Mouse (Mus musculus) large intestine, adult 2 months (tissue): Measurements from ENCODE around the gene Hibadh. TPM values are rescaled to one million over a fixed set of nuclear protein-coding genes. Genes with fewer than 3 reads are reported as not detected.

Source experiments
- DNase-seq: peaks from one replicate; pipeline ENCODE4 v3.0.0-alpha.2; 2012; ENCODE audit warnings: low read depth, low spot score
- WGBS: fragments of 180-500 bp; shearing (Covaris S2); methylation state at CpG from one replicate; pipeline ENCODE4 v1.1.7; 2018; 5-methylcytosine and 5-hydroxymethylcytosine counted together
- polyA plus RNA-seq: library from polyadenylated mRNA; depleted of rRNA; stranded (reverse); fragments of >200 nt; gene quantifications from 2 replicates; pipeline ENCODE4 v1.2.3, GENCODE M21; 2012

The Hibadh gene
- polyA plus RNA-seq, 1 experiment, result 25.8 TPM

- WGBS, result 63% methylated on average over 2 of the region's 2 CpGs
- no peak for DNase-seq
Measured at GRCm38 (mm10) chr6:52578322-52578721, 61.9 kb downstream of the Hibadh start.

DNA sequence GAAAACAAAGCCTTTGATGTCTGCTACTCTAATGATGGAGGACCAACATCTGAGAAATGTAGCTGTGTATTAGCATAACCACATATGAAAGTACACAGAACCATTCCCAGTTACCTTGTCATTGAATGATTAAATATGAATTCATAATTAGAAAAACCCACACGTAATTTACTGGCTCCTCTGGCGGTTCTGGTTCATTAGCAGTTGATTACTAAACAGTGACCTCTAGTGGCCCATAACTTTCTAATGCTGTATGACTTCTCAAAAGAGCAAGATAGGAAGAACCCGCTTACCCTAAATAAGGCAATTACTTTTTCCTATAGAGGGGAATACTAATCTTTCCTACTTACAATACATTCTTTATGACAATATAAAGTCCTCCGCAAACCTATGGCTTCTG, 62.9 kb downstream of the Hibadh start:
- peak; percentile 39 for DNase-seq
- WGBS, result 21% methylated on average over 4 of the region's 4 CpGs

GRCm38 (mm10) chr6:52568706-52569105, 71.5 kb downstream of the Hibadh start:
- no peak for DNase-seq
- 70% methylated on average over 6 of the region's 6 CpGs for WGBS

DNA sequence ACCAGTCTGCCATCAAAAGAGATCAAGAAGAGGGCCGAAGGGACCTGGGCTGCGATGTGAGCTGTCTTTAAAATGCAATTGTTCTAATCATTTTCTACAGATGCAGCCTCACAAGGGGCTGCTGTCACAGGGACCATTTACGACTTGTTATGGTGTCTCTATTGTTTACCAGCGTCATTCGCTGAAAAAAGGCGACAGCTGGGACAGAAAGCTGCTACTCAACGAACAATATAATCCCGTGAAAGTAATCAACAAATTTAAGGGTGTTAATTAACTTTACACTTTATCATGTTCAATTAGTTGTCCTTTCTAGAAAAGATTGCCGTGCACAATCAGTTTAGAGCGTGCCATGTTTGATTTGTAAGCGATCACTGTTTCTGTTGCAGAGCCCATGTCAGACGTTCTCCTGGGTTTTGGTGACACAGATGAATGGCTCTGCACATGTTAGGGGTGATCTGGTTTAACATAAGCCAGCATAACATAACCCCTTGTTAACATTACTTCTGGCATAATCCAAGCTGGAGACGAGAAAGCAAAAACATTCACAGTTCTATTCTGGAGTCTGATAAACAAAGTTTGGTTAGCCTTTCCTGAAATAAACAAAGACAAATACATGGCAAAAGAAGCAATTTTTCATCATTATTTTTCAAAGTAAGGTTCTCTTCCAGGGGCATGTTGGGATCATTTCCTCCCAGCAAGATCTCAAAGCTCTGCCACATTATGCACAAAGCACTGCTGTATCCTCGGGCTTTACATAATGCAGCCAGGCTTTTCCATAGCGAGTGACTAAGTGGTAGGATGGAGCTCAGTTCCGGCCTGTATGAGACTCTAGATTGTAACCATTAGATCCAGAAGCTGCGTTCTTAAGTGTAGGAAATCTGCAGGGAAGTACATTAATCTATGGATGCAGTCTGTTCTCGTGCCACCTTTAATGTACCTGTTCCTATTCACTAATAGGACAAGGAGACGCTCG, 72.6 kb downstream of the Hibadh start:
- DNase-seq, result no peak
- 82% methylated on average over 20 of the region's 20 CpGs for WGBS

GRCm38 (mm10) chr6:52565210-52565609, 75.0 kb downstream of the Hibadh start:
- WGBS, result 94% methylated on average over 5 of the region's 5 CpGs
- no peak for DNase-seq

DNA sequence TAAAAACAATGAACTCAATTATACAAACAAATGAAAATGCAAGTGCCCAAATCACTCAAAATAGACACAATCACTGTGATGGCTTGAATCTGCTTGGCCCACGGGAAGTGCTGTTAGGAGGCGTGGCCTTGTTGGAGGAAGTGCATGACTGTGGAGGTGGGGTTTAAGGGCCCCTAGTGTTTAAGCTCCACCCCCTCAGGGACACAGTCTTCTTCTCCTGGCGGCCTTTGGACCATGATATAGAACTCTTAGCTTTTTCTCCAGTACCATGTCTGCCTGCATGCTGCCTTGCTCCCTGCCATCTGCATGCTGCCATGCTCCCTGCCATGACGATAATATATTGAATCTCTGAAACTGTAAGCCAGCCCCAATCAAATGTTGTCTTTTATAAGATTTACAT, 77.2 kb downstream of the Hibadh start:
- DNase-seq, result no peak
- 84% methylated on average over 4 of the region's 4 CpGs for WGBS

DNA sequence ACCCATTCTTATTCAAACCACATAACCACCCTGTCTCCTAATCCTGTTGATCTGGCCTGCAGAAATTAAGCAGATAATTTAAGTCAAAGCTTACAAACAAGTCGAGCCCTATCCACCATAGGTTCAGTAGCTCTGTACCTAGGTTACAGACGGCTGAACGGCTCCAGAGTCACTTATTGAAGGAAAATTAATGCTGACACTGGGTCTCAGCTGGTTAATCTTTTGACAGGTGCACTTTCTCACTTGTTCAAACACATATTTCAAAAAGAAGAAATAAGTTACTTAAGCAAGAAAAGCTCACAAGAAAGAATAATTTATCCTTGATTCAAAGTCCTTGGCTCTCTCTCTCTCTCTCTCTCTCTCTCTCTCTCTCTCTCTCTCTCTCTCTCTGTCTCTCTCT, 81.1 kb downstream of the Hibadh start:
- WGBS, result 92% methylated on average over 3 of the region's 3 CpGs
- no peak for DNase-seq

GRCm38 (mm10) chr6:52544376-52544775, 95.8 kb downstream of the Hibadh start:
- 64% methylated on average over 4 of the region's 4 CpGs for WGBS
- DNase-seq, result no peak

DNA sequence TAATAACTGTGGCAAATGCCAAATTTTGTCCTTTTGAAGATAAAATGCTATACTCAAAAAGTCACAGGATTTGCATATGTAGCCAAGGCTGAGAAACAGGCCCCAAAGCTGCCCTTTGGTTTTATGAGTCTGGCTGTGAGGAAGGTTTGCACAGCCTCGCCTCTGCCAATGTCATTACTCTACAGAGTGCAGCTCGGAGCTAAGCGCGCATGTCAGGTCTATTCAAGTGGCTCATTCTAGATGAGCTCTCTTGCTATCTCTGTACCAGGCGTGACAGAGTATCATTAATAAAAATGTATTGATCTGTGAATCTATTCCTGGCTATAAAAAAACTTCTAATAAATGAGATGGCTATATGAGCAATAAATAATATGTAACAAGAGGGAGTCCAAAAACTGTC, 97.7 kb downstream of the Hibadh start:
- 31% methylated on average over 5 of the region's 5 CpGs for WGBS
- peak; percentile 44 for DNase-seq

DNA sequence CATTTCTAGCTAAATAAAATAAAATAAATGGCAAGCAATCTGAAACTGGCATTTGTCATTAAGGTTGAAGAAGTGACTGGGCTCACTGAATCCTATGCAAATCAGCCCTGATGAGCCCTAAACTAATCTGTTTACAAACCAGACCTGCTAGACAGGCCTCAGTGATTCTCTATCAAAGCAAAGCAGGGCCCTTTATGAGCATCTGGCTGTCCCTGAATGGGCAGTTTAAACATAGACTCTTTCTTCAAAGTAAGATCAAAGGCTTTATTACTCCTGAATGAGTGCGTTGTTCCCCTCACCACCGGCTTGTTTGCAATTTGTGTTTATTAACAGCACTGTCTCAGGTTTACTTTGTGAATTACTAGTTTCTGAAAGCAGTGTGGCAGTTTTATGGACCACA, 100.3 kb downstream of the Hibadh start:
- 19% methylated on average over 2 of the region's 2 CpGs for WGBS
- DNase-seq, result no peak

GRCm38 (mm10) chr6:52535072-52535704, 105.0 kb downstream of the Hibadh start:
- DNase-seq, result no peak
- 89% methylated on average over 11 of the region's 11 CpGs for WGBS

GRCm38 (mm10) chr6:52532144-52532492, 108.1 kb downstream of the Hibadh start:
- WGBS, result 93% methylated on average over 8 of the region's 8 CpGs
- DNase-seq, result no peak

GRCm38 (mm10) chr6:52531366-52532143, 108.6 kb downstream of the Hibadh start:
- DNase-seq, result no peak
- 87% methylated on average over 19 of the region's 19 CpGs for WGBS

GRCm38 (mm10) chr6:52530861-52531260, 109.3 kb downstream of the Hibadh start:
- WGBS, result 95% methylated on average over 10 of the region's 10 CpGs
- no peak for DNase-seq

DNA sequence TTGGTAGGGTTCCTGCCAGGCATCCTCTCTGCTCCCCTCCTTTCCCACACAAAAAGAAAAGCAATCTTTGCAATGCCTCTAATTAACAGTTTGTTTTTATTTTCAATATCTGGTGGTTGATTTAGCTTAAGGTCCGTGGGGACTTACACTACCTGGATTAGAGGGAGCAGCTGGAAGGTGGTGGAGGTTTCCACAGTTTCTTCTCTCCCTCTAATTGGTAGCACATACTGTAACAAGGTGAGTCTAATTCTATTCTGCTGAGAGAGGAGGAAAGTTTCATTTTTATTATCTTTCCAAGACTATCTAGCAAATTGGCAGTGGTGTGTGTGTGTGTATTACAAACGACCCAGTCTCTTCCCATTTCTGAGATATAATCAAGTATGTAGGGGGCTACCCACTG, 116.0 kb downstream of the Hibadh start:
- 70% methylated on average over 2 of the region's 2 CpGs for WGBS
- DNase-seq, result no peak

GRCm38 (mm10) chr6:52518704-52519103, 121.5 kb downstream of the Hibadh start:
- DNase-seq, result no peak
- WGBS, result 69% methylated on average over 10 of the region's 10 CpGs

- no peak for DNase-seq
- WGBS, result 39% methylated on average over 5 of the region's 5 CpGs
Measured at GRCm38 (mm10) chr6:52517272-52517671, 122.9 kb downstream of the Hibadh start.

DNA sequence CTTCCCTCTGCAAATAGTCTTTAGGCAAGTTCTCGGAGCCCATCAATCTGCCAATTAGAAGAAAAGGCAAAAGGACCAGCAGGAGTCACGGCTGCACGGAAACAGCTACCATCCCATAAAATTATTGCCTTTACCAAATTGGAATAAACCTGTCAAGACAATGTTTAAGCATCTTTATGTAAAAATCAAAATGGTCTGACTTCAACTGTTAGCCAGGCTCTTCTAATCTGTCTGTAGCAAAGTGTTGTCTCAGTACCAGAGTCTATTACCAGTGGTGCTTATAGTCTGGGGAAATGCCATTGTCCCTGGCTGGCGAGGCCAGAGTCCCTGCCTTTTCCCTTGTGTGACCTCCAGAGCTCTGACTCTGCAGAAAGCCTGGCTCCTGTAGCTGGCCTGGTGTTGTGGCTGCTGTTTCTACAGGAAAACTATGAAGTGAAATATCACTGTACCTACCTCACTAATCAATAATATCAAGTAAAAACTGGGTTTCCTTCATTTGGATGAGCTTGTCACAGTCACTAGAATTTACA, 126.2 kb downstream of the Hibadh start:
- 78% methylated on average over 4 of the region's 4 CpGs for WGBS

GRCm38 (mm10) chr6:52508789-52509188, 131.4 kb downstream of the Hibadh start:
- no peak for DNase-seq
- 93% methylated on average over 3 of the region's 3 CpGs for WGBS

More for the DNA sequence above, 126.2 kb downstream of the Hibadh start:
- no peak for DNase-seq

GRCm38 (mm10) chr6:52507946-52508345, 132.2 kb downstream of the Hibadh start:
- WGBS, result 75% methylated on average over 7 of the region's 7 CpGs
- DNase-seq, result no peak
